Mouse (Mus musculus): ENCODE results near the gene Rtp4. TPM values are rescaled to one million over a fixed set of nuclear protein-coding genes. Genes with fewer than 3 reads are reported as not detected.
A peak's percentile ranks its signal among the peaks of the same experiment; 100 is the strongest.

Gene Rtp4
- polyA plus RNA-seq, 1 experiment from 2014 or later: 4.8 TPM

- no peaks in the 10 kb centered on the region for H3K9me3 ChIP-seq
- no peaks in the 10 kb centered on the region for H3K36me3 ChIP-seq
- 64% methylated on average over 1 of the region's 1 CpGs for WGBS
- no peak overlapping the region for H3K4me3 ChIP-seq
- no peak overlapping the region for H3K4me2 ChIP-seq
- no peaks in the 10 kb centered on the region for H3K27me3 ChIP-seq
- H3K9ac ChIP-seq: no peak overlapping the region
- no peak for ATAC-seq (ENCODE audit: low FRiP score, low read depth)
- H3K4me1 ChIP-seq (replicated peaks): no peaks in the 10 kb centered on the region
- H3K27ac ChIP-seq (replicated peaks): no peak overlapping the region
These were observed 22.2 kb upstream of the Rtp4 start for GRCm38 (mm10) chr16:23497881-23498280.

- H3K27ac ChIP-seq (replicated peaks): no peak overlapping the region
- ATAC-seq (ENCODE audit: low FRiP score, low read depth): no peak
- H3K4me3 ChIP-seq: no peak overlapping the region
- H3K9ac ChIP-seq: no peak overlapping the region
- no peaks in the 10 kb centered on the region for H3K9me3 ChIP-seq
- H3K36me3 ChIP-seq: no peaks in the 10 kb centered on the region
- no peak overlapping the region for H3K4me2 ChIP-seq
- 81% methylated on average over 7 of the region's 7 CpGs for WGBS
- no peaks in the 10 kb centered on the region for H3K27me3 ChIP-seq
- no peaks in the 10 kb centered on the region for H3K4me1 ChIP-seq (replicated peaks)
These were observed 21.4 kb upstream of the Rtp4 start for GRCm38 (mm10) chr16:23498691-23499131.

GRCm38 (mm10) chr16:23500558-23500957 is 19.5 kb upstream of the Rtp4 start:
- Histone ChIP-seq H3K4me1 (replicated peaks) (peaks cover 15% of the 10 kb centered on the region), H3K27ac (replicated peaks) (no peak overlapping the region), H3K27me3 (no peaks in the 10 kb centered on the region), H3K4me3 (no peak overlapping the region), H3K36me3 (no peaks in the 10 kb centered on the region), H3K4me2 (no peak overlapping the region), H3K9me3 (no peaks in the 10 kb centered on the region), H3K9ac (no peak overlapping the region)
- ATAC-seq (ENCODE audit: low FRiP score, low read depth): no peak
- WGBS: 85% methylated on average over 5 of the region's 5 CpGs

GRCm38 (mm10) chr16:23501288-23501687 is 18.8 kb upstream of the Rtp4 start:
- Histone ChIP-seq H3K27ac (replicated peaks) (no peak overlapping the region), H3K36me3 (no peaks in the 10 kb centered on the region), H3K9me3 (no peaks in the 10 kb centered on the region), H3K4me3 (no peak overlapping the region), H3K4me1 (replicated peaks) (peaks cover 21% of the 10 kb centered on the region), H3K4me2 (no peak overlapping the region), H3K27me3 (no peaks in the 10 kb centered on the region), H3K9ac (no peak overlapping the region)
- WGBS: 94% methylated on average over 2 of the region's 2 CpGs
- no peak for ATAC-seq (ENCODE audit: low FRiP score, low read depth)

- no peak overlapping the region for H3K9ac ChIP-seq
- 83% methylated on average over 3 of the region's 3 CpGs for WGBS
- H3K27me3 ChIP-seq: no peaks in the 10 kb centered on the region
- no peaks in the 10 kb centered on the region for H3K9me3 ChIP-seq
- peaks cover 22% of the 10 kb centered on the region for H3K4me1 ChIP-seq (replicated peaks)
- no peaks in the 10 kb centered on the region for H3K36me3 ChIP-seq
- no peak overlapping the region for H3K4me3 ChIP-seq
- ATAC-seq (ENCODE audit: low FRiP score, low read depth): no peak
- H3K27ac ChIP-seq (replicated peaks): no peak overlapping the region
- no peak overlapping the region for H3K4me2 ChIP-seq
These were observed 17.6 kb upstream of the Rtp4 start for GRCm38 (mm10) chr16:23502478-23502877.

- Histone ChIP-seq H3K27ac (replicated peaks) (no peak overlapping the region), H3K27me3 (no peaks in the 10 kb centered on the region), H3K4me3 (no peak overlapping the region), H3K4me1 (replicated peaks) (peaks cover 22% of the 10 kb centered on the region), H3K9me3 (no peaks in the 10 kb centered on the region), H3K4me2 (no peak overlapping the region), H3K36me3 (no peaks in the 10 kb centered on the region), H3K9ac (no peak overlapping the region)
- 62% methylated on average over 4 of the region's 4 CpGs for WGBS
- ATAC-seq (ENCODE audit: low FRiP score, low read depth): no peak
These were observed 16.7 kb upstream of the Rtp4 start for GRCm38 (mm10) chr16:23503351-23503750.

GRCm38 (mm10) chr16:23504320-23504744 is 15.8 kb upstream of the Rtp4 start:
- peak; percentile 80 for ATAC-seq (ENCODE audit: low FRiP score, low read depth)

GRCm38 (mm10) chr16:23505904-23506687 is 14.0 kb upstream of the Rtp4 start:
- H3K4me3 ChIP-seq: no peak overlapping the region
- H3K9me3 ChIP-seq: no peaks in the 10 kb centered on the region
- H3K36me3 ChIP-seq: 0 out of 2 replicates have a peak, but pooled peaks cover 3% of the 10 kb centered on the region
- H3K4me1 ChIP-seq (replicated peaks): peaks cover 22% of the 10 kb centered on the region
- WGBS: 55% methylated on average over 11 of the region's 11 CpGs
- H3K4me2 ChIP-seq: no peak overlapping the region
- no peak overlapping the region for H3K9ac ChIP-seq
- peak overlapping the region; percentile 31; the same call in 1 of the 2 replicates for H3K27ac ChIP-seq (replicated peaks)
- no peak for ATAC-seq (ENCODE audit: low FRiP score, low read depth)
- H3K27me3 ChIP-seq: no peaks in the 10 kb centered on the region

More at GRCm38 (mm10) chr16:23504320-23504744, 15.8 kb upstream of the Rtp4 start:
- 34% methylated on average over 3 of the region's 3 CpGs for WGBS
- Histone ChIP-seq H3K4me3 (no peak overlapping the region), H3K27ac (replicated peaks) (peak overlapping the region; percentile 26), H3K9ac (no peak overlapping the region), H3K4me1 (replicated peaks) (peaks cover 22% of the 10 kb centered on the region), H3K4me2 (no peak overlapping the region), H3K36me3 (no peaks in the 10 kb centered on the region), H3K27me3 (no peaks in the 10 kb centered on the region), H3K9me3 (no peaks in the 10 kb centered on the region)

- Histone ChIP-seq H3K4me3 (no peak overlapping the region), H3K9me3 (no peaks in the 10 kb centered on the region), H3K4me1 (replicated peaks) (peaks cover 7% of the 10 kb centered on the region), H3K27me3 (no peaks in the 10 kb centered on the region), H3K9ac (no peak overlapping the region), H3K27ac (replicated peaks) (no peak overlapping the region), H3K36me3 (peaks cover 5% of the 10 kb centered on the region; the same call in 1 of the 2 replicates), H3K4me2 (no peak overlapping the region)
- no peak for ATAC-seq (ENCODE audit: low FRiP score, low read depth)
- 85% methylated on average over 4 of the region's 4 CpGs for WGBS
These were observed 8.7 kb upstream of the Rtp4 start for GRCm38 (mm10) chr16:23511166-23511935.

- WGBS: 83% methylated on average over 1 of the region's 1 CpGs
- H3K27me3 ChIP-seq: no peaks in the 10 kb centered on the region
These were observed 6.7 kb upstream of the Rtp4 start for GRCm38 (mm10) chr16:23513401-23513800.

GRCm38 (mm10) chr16:23515766-23516165 is 4.3 kb upstream of the Rtp4 start:
- Histone ChIP-seq H3K27ac (replicated peaks) (peak overlapping the region; percentile 34; the same call in 1 of the 2 replicates), H3K36me3 (peaks cover 5% of the 10 kb centered on the region; the same call in 1 of the 2 replicates), H3K9me3 (no peaks in the 10 kb centered on the region), H3K4me2 (no peak overlapping the region), H3K9ac (no peak overlapping the region), H3K4me1 (replicated peaks) (peaks cover 51% of the 10 kb centered on the region), H3K27me3 (no peaks in the 10 kb centered on the region), H3K4me3 (no peak overlapping the region)
- WGBS: 43% methylated on average over 3 of the region's 3 CpGs
- ATAC-seq (ENCODE audit: low FRiP score, low read depth): peak; percentile 6; the same call in 1 of the 2 replicates

More at GRCm38 (mm10) chr16:23513401-23513800, 6.7 kb upstream of the Rtp4 start:
- Histone ChIP-seq H3K4me1 (replicated peaks) (peaks cover 27% of the 10 kb centered on the region), H3K9me3 (no peaks in the 10 kb centered on the region), H3K36me3 (peaks cover 5% of the 10 kb centered on the region; the same call in 1 of the 2 replicates), H3K9ac (no peak overlapping the region), H3K4me2 (no peak overlapping the region), H3K27ac (replicated peaks) (no peak overlapping the region), H3K4me3 (no peak overlapping the region)
- ATAC-seq (ENCODE audit: low FRiP score, low read depth): no peak

GRCm38 (mm10) chr16:23516606-23517005 is 3.5 kb upstream of the Rtp4 start:
- Histone ChIP-seq H3K27me3 (no peaks in the 10 kb centered on the region), H3K4me2 (no peak overlapping the region), H3K4me1 (replicated peaks) (peaks cover 60% of the 10 kb centered on the region), H3K9ac (no peak overlapping the region), H3K36me3 (no peaks in the 10 kb centered on the region; the same call in 1 of the 2 replicates), H3K4me3 (no peak overlapping the region), H3K9me3 (no peaks in the 10 kb centered on the region), H3K27ac (replicated peaks) (0 out of 2 replicates have a peak overlapping the region, but pooled peaks have one; percentile 34)
- no peak for ATAC-seq (ENCODE audit: low FRiP score, low read depth)
- WGBS: 73% methylated on average over 2 of the region's 2 CpGs
